Mouse (Mus musculus) lung, embryonic 16.5 days (tissue): ENCODE data around the gene Cacna2d3. TPM values are rescaled to one million over a fixed set of nuclear protein-coding genes. Genes with fewer than 3 reads are reported as not detected.
A peak's percentile ranks its signal among the peaks of the same experiment; 100 is the strongest.

Experiments used
- ATAC-seq: fragments of 200-750 bp; cut with Nextera tagmentation; 2 replicates; pipeline ENCODE4 v1.8.0; 2017; ENCODE audit warnings: low read depth, mild to moderate bottlenecking, moderate library complexity
- H3K27ac ChIP-seq: fragments of 300-500 bp; sonication (generic); 2 replicates; pipeline ENCODE4 v1.5.1; 2014; ENCODE audit warnings: mild to moderate bottlenecking, control low read depth, low read length
- H3K27me3 ChIP-seq: fragments of 300-500 bp; sonication (generic); 2 replicates; pipeline ENCODE4 v1.6.1; 2014; ENCODE audit warnings: low read depth, low read length, mixed read lengths; ENCODE audit not compliant: control insufficient read depth, insufficient read depth
- H3K36me3 ChIP-seq: fragments of 300-500 bp; sonication (generic); 2 replicates; pipeline ENCODE4 v1.6.1; 2014; ENCODE audit warnings: low read length; ENCODE audit not compliant: control insufficient read depth, insufficient read depth
- H3K4me1 ChIP-seq: fragments of 300-500 bp; sonication (generic); replicated peaks from 2 replicates; pipeline ENCODE4 v1.6.1; 2014; ENCODE audit warnings: low read length, mixed read lengths; ENCODE audit not compliant: control insufficient read depth, insufficient read depth
- H3K4me2 ChIP-seq: fragments of 300-500 bp; sonication (generic); 2 replicates; pipeline ENCODE4 v1.6.1; 2014; ENCODE audit warnings: low read depth, low read length, control low read depth
- H3K4me3 ChIP-seq: fragments of 300-500 bp; sonication (generic); 2 replicates; pipeline ENCODE4 v1.5.1; 2014; ENCODE audit warnings: mild to moderate bottlenecking, low read length, control low read depth
- H3K9ac ChIP-seq: fragments of 300-500 bp; sonication (generic); 2 replicates; pipeline ENCODE4 v1.6.1; 2014; ENCODE audit warnings: low read length, control low read depth
- H3K9me3 ChIP-seq: fragments of 300-500 bp; sonication (generic); 2 replicates; pipeline ENCODE4 v1.6.1; 2016; ENCODE audit warnings: low read length; ENCODE audit not compliant: control insufficient read depth
- WGBS: fragments of 180-500 bp; shearing (Covaris S2); extraction: QIAGEN DNeasy Blood & Tissue Kit; methylation state at CpG from one replicate; pipeline ENCODE4 v1.1.7; 2014; 5-methylcytosine and 5-hydroxymethylcytosine counted together
- polyA plus RNA-seq: library from polyadenylated mRNA; unstranded; fragments of >200 nt; fragmentation: Nextera tagmentation; extraction: Ambion mirVana; gene quantifications from 2 replicates; pipeline ENCODE4 v1.2.1, GENCODE M21; 2015

Cacna2d3 gene
- polyA plus RNA-seq, 1 experiment from 2014 or later: 0.98 TPM

- no peak overlapping the region for H3K4me3 ChIP-seq
Observed at GRCm38 (mm10) chr14:29191426-29191825, 530.2 kb downstream of the Cacna2d3 start.

GRCm38 (mm10) chr14:29183730-29184129 is 537.9 kb downstream of the Cacna2d3 start:
- Histone ChIP-seq H3K36me3 (no peaks in the 10 kb centered on the region), H3K4me1 (peaks cover 6% of the 10 kb centered on the region; the same call in 1 of the 2 replicates), H3K27me3 (no peaks in the 10 kb centered on the region), H3K4me2 (no peak overlapping the region), H3K9ac (no peak overlapping the region), H3K4me3 (no peak overlapping the region), H3K9me3 (no peaks in the 10 kb centered on the region), H3K27ac (no peak overlapping the region)
- no peak for ATAC-seq
- 67% methylated on average over 5 of the region's 5 CpGs for WGBS

More at GRCm38 (mm10) chr14:29191426-29191825, 530.2 kb downstream of the Cacna2d3 start:
- H3K9ac ChIP-seq: no peak overlapping the region
- no peak for ATAC-seq
- WGBS: 85% methylated on average over 3 of the region's 3 CpGs
- no peaks in the 10 kb centered on the region for H3K4me1 ChIP-seq
- no peak overlapping the region for H3K4me2 ChIP-seq
- no peak overlapping the region for H3K27ac ChIP-seq
- no peaks in the 10 kb centered on the region for H3K9me3 ChIP-seq
- H3K27me3 ChIP-seq: no peaks in the 10 kb centered on the region
- no peaks in the 10 kb centered on the region for H3K36me3 ChIP-seq

- no peak overlapping the region for H3K4me2 ChIP-seq
- H3K36me3 ChIP-seq: no peaks in the 10 kb centered on the region
- H3K4me3 ChIP-seq: no peak overlapping the region
- H3K27me3 ChIP-seq: no peaks in the 10 kb centered on the region
- ATAC-seq: peak; percentile 64
- H3K9me3 ChIP-seq: no peaks in the 10 kb centered on the region
- H3K27ac ChIP-seq: peak overlapping the region; percentile 15; the same call in 1 of the 2 replicates
- H3K4me1 ChIP-seq: peaks cover 6% of the 10 kb centered on the region; the same call in 1 of the 2 replicates
- WGBS: 24% methylated on average over 11 of the region's 11 CpGs
- no peak overlapping the region for H3K9ac ChIP-seq
Observed at GRCm38 (mm10) chr14:29179397-29179888, 542.2 kb downstream of the Cacna2d3 start.

GRCm38 (mm10) chr14:29178695-29179396 is 542.8 kb downstream of the Cacna2d3 start:
- Histone ChIP-seq H3K4me2 (no peak overlapping the region; the same call in 1 of the 2 replicates), H3K9me3 (no peaks in the 10 kb centered on the region), H3K4me1 (peaks cover 6% of the 10 kb centered on the region; the same call in 1 of the 2 replicates), H3K36me3 (no peaks in the 10 kb centered on the region), H3K27ac (peak overlapping the region; percentile 15; the same call in 1 of the 2 replicates), H3K9ac (no peak overlapping the region), H3K4me3 (no peak overlapping the region), H3K27me3 (no peaks in the 10 kb centered on the region)
- WGBS: 7% methylated on average over 15 of the region's 15 CpGs
- peak; percentile 90 for ATAC-seq

GRCm38 (mm10) chr14:29174762-29175161 is 546.9 kb downstream of the Cacna2d3 start:
- Histone ChIP-seq H3K9ac (no peak overlapping the region), H3K27ac (no peak overlapping the region), H3K9me3 (no peaks in the 10 kb centered on the region), H3K36me3 (no peaks in the 10 kb centered on the region), H3K4me2 (no peak overlapping the region), H3K4me3 (no peak overlapping the region), H3K4me1 (peaks cover 6% of the 10 kb centered on the region; the same call in 1 of the 2 replicates), H3K27me3 (no peaks in the 10 kb centered on the region)
- no peak for ATAC-seq
- WGBS: 39% methylated on average over 3 of the region's 3 CpGs

- no peak for ATAC-seq
- H3K36me3 ChIP-seq: no peaks in the 10 kb centered on the region
- 71% methylated on average over 2 of the region's 2 CpGs for WGBS
Observed at GRCm38 (mm10) chr14:29172207-29172606, 549.5 kb downstream of the Cacna2d3 start.

GRCm38 (mm10) chr14:29164653-29165030 is 557.0 kb downstream of the Cacna2d3 start:
- H3K9ac ChIP-seq: no peak overlapping the region
- H3K27ac ChIP-seq: no peak overlapping the region
- no peaks in the 10 kb centered on the region for H3K27me3 ChIP-seq
- no peak overlapping the region for H3K4me2 ChIP-seq
- no peaks in the 10 kb centered on the region for H3K36me3 ChIP-seq
- WGBS: 74% methylated on average over 6 of the region's 6 CpGs
- no peak overlapping the region for H3K4me3 ChIP-seq
- no peak for ATAC-seq
- no peaks in the 10 kb centered on the region for H3K9me3 ChIP-seq
- no peaks in the 10 kb centered on the region for H3K4me1 ChIP-seq

More at GRCm38 (mm10) chr14:29172207-29172606, 549.5 kb downstream of the Cacna2d3 start:
- Histone ChIP-seq H3K4me1 (no peaks in the 10 kb centered on the region), H3K4me3 (no peak overlapping the region), H3K27me3 (no peaks in the 10 kb centered on the region), H3K9me3 (no peaks in the 10 kb centered on the region), H3K9ac (no peak overlapping the region), H3K27ac (no peak overlapping the region), H3K4me2 (no peak overlapping the region)

- Histone ChIP-seq H3K4me1 (no peaks in the 10 kb centered on the region), H3K9ac (no peak overlapping the region)
Observed at GRCm38 (mm10) chr14:29163998-29164652, 557.5 kb downstream of the Cacna2d3 start.

DNA sequence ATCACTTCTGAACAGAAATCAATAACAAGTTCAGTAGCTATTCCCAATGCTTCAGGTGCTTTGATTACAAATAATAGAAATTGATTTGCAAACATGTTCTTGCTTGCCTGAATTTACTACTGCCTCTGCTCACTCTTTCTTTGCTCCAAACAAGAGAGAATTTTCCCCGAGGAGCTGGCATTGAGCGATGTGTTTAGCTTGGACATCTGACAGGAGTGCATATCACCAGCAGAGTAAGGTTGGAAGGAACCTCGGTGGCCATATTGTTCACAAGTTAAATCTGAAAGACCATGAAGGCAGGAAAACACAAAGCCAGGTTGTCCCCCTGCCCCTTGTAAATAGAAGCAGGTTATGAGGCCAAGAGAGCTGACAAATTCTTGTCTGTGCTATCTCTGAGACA is 561.9 kb downstream of the Cacna2d3 start:
- 85% methylated on average over 3 of the region's 3 CpGs for WGBS
- Histone ChIP-seq H3K36me3 (no peaks in the 10 kb centered on the region), H3K4me1 (no peaks in the 10 kb centered on the region), H3K4me3 (no peak overlapping the region), H3K4me2 (no peak overlapping the region), H3K27me3 (no peaks in the 10 kb centered on the region), H3K9me3 (no peaks in the 10 kb centered on the region), H3K9ac (no peak overlapping the region), H3K27ac (no peak overlapping the region)
- no peak for ATAC-seq

More at GRCm38 (mm10) chr14:29163998-29164652, 557.5 kb downstream of the Cacna2d3 start:
- 77% methylated on average over 4 of the region's 4 CpGs for WGBS
- H3K27me3 ChIP-seq: no peaks in the 10 kb centered on the region
- no peaks in the 10 kb centered on the region for H3K9me3 ChIP-seq
- H3K36me3 ChIP-seq: no peaks in the 10 kb centered on the region
- ATAC-seq: no peak
- H3K27ac ChIP-seq: no peak overlapping the region
- no peak overlapping the region for H3K4me3 ChIP-seq
- no peak overlapping the region for H3K4me2 ChIP-seq
